Mouse (Mus musculus) neural tube, embryonic 12.5 days (tissue): ENCODE results near the gene BC028528. TPM values are rescaled to one million over a fixed set of nuclear protein-coding genes. Genes with fewer than 3 reads are reported as not detected.
"Not testable (repeated sequence)": the region's sequence is repeated elsewhere in the genome, so short reads cannot be mapped to it uniquely, and the experiment has no call there.

Experiments used
- ATAC-seq: fragments of 200-750 bp; cut with Nextera tagmentation; 2 replicates; pipeline ENCODE4 v1.8.0; 2017; ENCODE audit warnings: low read depth, mild to moderate bottlenecking, moderate TSS enrichment, moderate library complexity; ENCODE audit not compliant: low FRiP score
- H3K27ac ChIP-seq: fragments of 300-500 bp; sonication (generic); 2 replicates; pipeline ENCODE4 v1.5.1; 2016
- H3K27me3 ChIP-seq: fragments of 300-500 bp; sonication (generic); replicated peaks from 2 replicates; pipeline ENCODE4 v1.6.1; 2016; ENCODE audit warnings: mild to moderate bottlenecking
- H3K36me3 ChIP-seq: fragments of 300-500 bp; sonication (generic); 2 replicates; pipeline ENCODE4 v1.6.1; 2016; ENCODE audit warnings: mild to moderate bottlenecking
- H3K4me1 ChIP-seq: fragments of 300-500 bp; sonication (generic); 2 replicates; pipeline ENCODE4 v1.6.1; 2016
- H3K4me2 ChIP-seq: fragments of 300-500 bp; sonication (generic); replicated peaks from 2 replicates; pipeline ENCODE4 v1.6.1; 2016; ENCODE audit warnings: mild to moderate bottlenecking
- H3K4me3 ChIP-seq: fragments of 300-500 bp; sonication (generic); 2 replicates; pipeline ENCODE4 v1.5.1; 2016
- H3K9ac ChIP-seq: fragments of 300-500 bp; sonication (generic); 2 replicates; pipeline ENCODE4 v1.6.1; 2016; ENCODE audit warnings: mild to moderate bottlenecking
- H3K9me3 ChIP-seq: fragments of 300-500 bp; sonication (generic); 2 replicates; pipeline ENCODE4 v1.6.1; 2016; ENCODE audit warnings: mild to moderate bottlenecking
- WGBS: fragments of 180-500 bp; shearing (Covaris S2); methylation state at CpG from one replicate; pipeline ENCODE4 v1.1.7; 2016; 5-methylcytosine and 5-hydroxymethylcytosine counted together
- polyA plus RNA-seq: library from polyadenylated mRNA; unstranded; fragments of >200 nt; fragmentation: Nextera tagmentation; extraction: Ambion mirVana; gene quantifications from 2 replicates; pipeline ENCODE4 v1.2.1, GENCODE M21; 2016

Gene BC028528
- polyA plus RNA-seq, 1 experiment from 2014 or later: 13.5 TPM

GRCm38 (mm10) chr3:95865050-95865449 is 26.8 kb downstream of the BC028528 start:
- Histone ChIP-seq H3K27ac (no peak overlapping the region), H3K4me1 (no peaks in the 10 kb centered on the region), H3K4me3 (no peak overlapping the region), H3K36me3 (peaks cover 42% of the 10 kb centered on the region), H3K27me3 (no peaks in the 10 kb centered on the region), H3K4me2 (no peak overlapping the region), H3K9me3 (no peaks in the 10 kb centered on the region), H3K9ac (no peak overlapping the region)
- no peak for ATAC-seq
- 91% methylated on average over 5 of the region's 5 CpGs for WGBS

GRCm38 (mm10) chr3:95863578-95863977 is 28.2 kb downstream of the BC028528 start:
- WGBS: 79% methylated on average over 7 of the region's 7 CpGs
- no peaks in the 10 kb centered on the region for H3K4me1 ChIP-seq
- peaks cover 30% of the 10 kb centered on the region for H3K36me3 ChIP-seq
- no peak overlapping the region for H3K9ac ChIP-seq
- no peak overlapping the region for H3K4me2 ChIP-seq
- H3K27ac ChIP-seq: no peak overlapping the region
- H3K4me3 ChIP-seq: no peak overlapping the region
- no peaks in the 10 kb centered on the region for H3K9me3 ChIP-seq
- no peak for ATAC-seq
- H3K27me3 ChIP-seq: no peaks in the 10 kb centered on the region

- ATAC-seq: peak; percentile 72; the same call in 1 of the 2 replicates
- Histone ChIP-seq H3K27ac (no peak overlapping the region), H3K4me2 (no peak overlapping the region), H3K36me3 (peaks cover 20% of the 10 kb centered on the region), H3K4me3 (no peak overlapping the region), H3K27me3 (no peaks in the 10 kb centered on the region), H3K9ac (no peak overlapping the region), H3K9me3 (no peaks in the 10 kb centered on the region), H3K4me1 (no peaks in the 10 kb centered on the region)
- 31% methylated on average over 2 of the region's 2 CpGs for WGBS
Observed at GRCm38 (mm10) chr3:95861796-95862195, 30.0 kb downstream of the BC028528 start.

GRCm38 (mm10) chr3:95861216-95861615 is 30.6 kb downstream of the BC028528 start:
- no peaks in the 10 kb centered on the region for H3K9me3 ChIP-seq
- H3K9ac ChIP-seq: no peak overlapping the region
- H3K27me3 ChIP-seq: no peaks in the 10 kb centered on the region
- 73% methylated on average over 10 of the region's 10 CpGs for WGBS
- H3K4me1 ChIP-seq: no peaks in the 10 kb centered on the region
- ATAC-seq: no peak
- peaks cover 20% of the 10 kb centered on the region for H3K36me3 ChIP-seq
- H3K4me3 ChIP-seq: no peak overlapping the region
- no peak overlapping the region for H3K27ac ChIP-seq
- no peak overlapping the region for H3K4me2 ChIP-seq

- WGBS: 91% methylated on average over 3 of the region's 3 CpGs
- Histone ChIP-seq H3K4me1 (no peaks in the 10 kb centered on the region), H3K4me3 (no peak overlapping the region)
Observed at GRCm38 (mm10) chr3:95860323-95860722, 31.5 kb downstream of the BC028528 start.

GRCm38 (mm10) chr3:95858278-95858677 is 33.5 kb downstream of the BC028528 start:
- not testable (repeated sequence) for H3K4me2 ChIP-seq, H3K27me3 ChIP-seq, H3K4me1 ChIP-seq, H3K9me3 ChIP-seq, H3K36me3 ChIP-seq, H3K27ac ChIP-seq, H3K9ac ChIP-seq, H3K4me3 ChIP-seq, ATAC-seq
- 80% methylated on average over 3 of the region's 3 CpGs for WGBS

More at GRCm38 (mm10) chr3:95860323-95860722, 31.5 kb downstream of the BC028528 start:
- ATAC-seq: no peak
- Histone ChIP-seq H3K27me3 (no peaks in the 10 kb centered on the region), H3K36me3 (peaks cover 16% of the 10 kb centered on the region), H3K9me3 (no peaks in the 10 kb centered on the region), H3K27ac (no peak overlapping the region), H3K4me2 (no peak overlapping the region), H3K9ac (no peak overlapping the region)

- not testable (repeated sequence) for H3K4me1 ChIP-seq, H3K27me3 ChIP-seq, H3K4me2 ChIP-seq, H3K9ac ChIP-seq, ATAC-seq, H3K4me3 ChIP-seq, H3K9me3 ChIP-seq, H3K27ac ChIP-seq
- WGBS: 91% methylated on average over 1 of the region's 1 CpGs
- peaks cover 13% of the 10 kb centered on the region for H3K36me3 ChIP-seq
Observed at GRCm38 (mm10) chr3:95857050-95857449, 34.8 kb downstream of the BC028528 start.

- no peaks in the 10 kb centered on the region for H3K27me3 ChIP-seq
- H3K4me1 ChIP-seq: peaks cover 7% of the 10 kb centered on the region
- H3K9ac ChIP-seq: peak overlapping the region; percentile 79
- peak overlapping the region; percentile 88 for H3K4me2 ChIP-seq
- ATAC-seq: peak; percentile 19; the same call in 1 of the 2 replicates
- H3K27ac ChIP-seq: 0 out of 2 replicates have a peak overlapping the region, but pooled peaks have one; percentile 3
- no peaks in the 10 kb centered on the region for H3K9me3 ChIP-seq
- H3K36me3 ChIP-seq: peaks cover 21% of the 10 kb centered on the region
- 31% methylated on average over 7 of the region's 7 CpGs for WGBS
- peak overlapping the region; percentile 85 for H3K4me3 ChIP-seq
Observed at GRCm38 (mm10) chr3:95856115-95856514, 35.7 kb downstream of the BC028528 start.

- under 1% methylated on average over 56 of the region's 56 CpGs for WGBS
- peaks cover 7% of the 10 kb centered on the region for H3K4me1 ChIP-seq
- peak within 1 kb of the TSS; percentile 85 for H3K4me3 ChIP-seq
- H3K36me3 ChIP-seq: peaks cover 26% of the 10 kb centered on the region
- no peaks in the 10 kb centered on the region for H3K27me3 ChIP-seq
- 0 out of 2 replicates have a peak within 1 kb of the TSS, but pooled peaks have one; percentile 22 for H3K27ac ChIP-seq
- no peaks in the 10 kb centered on the region for H3K9me3 ChIP-seq
- peak; percentile 98 for ATAC-seq
- peak within 1 kb of the TSS; percentile 79 for H3K9ac ChIP-seq
- H3K4me2 ChIP-seq: peak within 1 kb of the TSS; percentile 88
Observed at GRCm38 (mm10) chr3:95855502-95856089, 36.2 kb downstream of the BC028528 start, which contains the start of gene Prpf3. Gene Prpf3 (minus strand): TSS chr3:95855885.

GRCm38 (mm10) chr3:95851317-95851716 is 40.5 kb downstream of the BC028528 start:
- no peak for ATAC-seq
- Histone ChIP-seq H3K9me3 (no peaks in the 10 kb centered on the region), H3K4me3 (no peak overlapping the region), H3K27me3 (no peaks in the 10 kb centered on the region), H3K9ac (no peak overlapping the region), H3K4me2 (no peak overlapping the region), H3K36me3 (peaks cover 67% of the 10 kb centered on the region), H3K4me1 (peaks cover 7% of the 10 kb centered on the region), H3K27ac (no peak overlapping the region)
- 95% methylated on average over 8 of the region's 8 CpGs for WGBS

GRCm38 (mm10) chr3:95850611-95851010 is 41.2 kb downstream of the BC028528 start:
- 89% methylated on average over 4 of the region's 4 CpGs for WGBS

GRCm38 (mm10) chr3:95842503-95843214 is 49.1 kb downstream of the BC028528 start:
- no peak overlapping the region for H3K4me2 ChIP-seq
- no peaks in the 10 kb centered on the region for H3K4me1 ChIP-seq
- H3K36me3 ChIP-seq: peaks cover 84% of the 10 kb centered on the region
- H3K4me3 ChIP-seq: no peak overlapping the region
- H3K9ac ChIP-seq: no peak overlapping the region
- ATAC-seq: no peak
- H3K27me3 ChIP-seq: no peaks in the 10 kb centered on the region
- H3K27ac ChIP-seq: no peak overlapping the region
- no peaks in the 10 kb centered on the region for H3K9me3 ChIP-seq
- 89% methylated on average over 3 of the region's 3 CpGs for WGBS

More at GRCm38 (mm10) chr3:95850611-95851010, 41.2 kb downstream of the BC028528 start:
- ATAC-seq: no peak
- Histone ChIP-seq H3K4me1 (peaks cover 7% of the 10 kb centered on the region), H3K27ac (no peak overlapping the region), H3K27me3 (no peaks in the 10 kb centered on the region), H3K36me3 (peaks cover 73% of the 10 kb centered on the region), H3K4me2 (no peak overlapping the region), H3K9me3 (no peaks in the 10 kb centered on the region), H3K9ac (no peak overlapping the region), H3K4me3 (no peak overlapping the region)
